Mouse (Mus musculus) CD4-positive helper T cell, adult 2 months (primary cell): ENCODE data around the gene Skp1a.
A peak's percentile ranks its signal among the peaks of the same experiment; 100 is the strongest.

ENCODE experiments used
- DNase-seq: peaks from one replicate; pipeline ENCODE4 v3.0.0-alpha.2; 2012; ENCODE audit warnings: low read depth, missing footprints, low spot score

The Skp1a gene

DNA sequence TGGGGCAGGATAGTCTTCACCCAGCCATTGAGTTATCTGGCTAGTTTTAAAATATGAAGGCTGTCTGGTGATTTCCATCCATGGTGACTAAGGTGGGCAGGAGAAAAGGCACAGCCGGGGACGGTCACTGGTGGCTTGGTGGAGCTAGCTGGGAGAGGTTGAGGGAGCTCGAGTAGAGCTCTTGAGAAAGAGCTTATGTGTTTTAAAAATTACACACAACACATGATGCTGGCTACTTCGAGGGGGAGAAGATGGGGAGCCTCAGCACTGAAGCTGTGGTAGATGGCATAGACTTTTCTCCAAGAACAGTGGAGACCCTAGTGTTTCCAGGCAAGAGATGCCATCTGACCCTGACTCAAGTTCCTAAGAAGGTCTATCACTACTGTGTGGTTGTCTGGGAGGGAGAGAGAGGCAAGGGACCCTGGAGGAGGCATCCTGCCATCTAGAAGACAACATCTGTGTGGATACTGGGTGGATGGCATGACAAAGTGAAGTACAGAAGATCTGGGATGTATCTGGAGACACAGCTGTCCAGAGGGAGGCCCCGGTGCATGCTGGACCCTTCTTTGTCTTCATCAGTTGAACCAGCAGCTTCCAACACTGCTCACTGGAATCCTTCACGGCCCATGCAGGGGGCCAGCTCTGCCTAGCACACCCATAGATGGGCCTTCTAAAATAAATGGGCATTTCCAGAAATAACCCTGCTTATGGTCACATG, 45.8 kb downstream of the Skp1a start:
- peak; percentile 23 for DNase-seq

GRCm38 (mm10) chr11:52278164-52278563, 46.4 kb downstream of the Skp1a start:
- no peak for DNase-seq

DNA sequence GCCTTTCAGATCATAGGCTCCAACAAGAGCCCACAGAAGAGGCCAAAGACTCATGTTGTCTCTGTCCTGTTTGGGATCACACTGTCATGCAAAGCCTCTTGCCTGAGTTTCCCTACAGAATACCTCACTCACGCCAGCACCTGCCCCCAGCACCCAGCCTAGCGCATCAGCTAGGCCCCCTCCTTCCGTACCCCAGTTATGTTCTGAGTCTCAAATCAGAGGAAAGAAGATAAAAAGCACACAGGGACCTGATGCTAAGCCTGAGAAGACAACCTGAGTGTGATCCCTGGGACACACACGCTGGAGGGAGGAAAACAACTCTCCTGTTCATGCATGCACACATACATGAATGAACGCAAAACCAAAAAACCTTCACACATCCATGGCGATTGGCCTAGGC, 47.2 kb downstream of the Skp1a start:
- peak; percentile 45 for DNase-seq

DNA sequence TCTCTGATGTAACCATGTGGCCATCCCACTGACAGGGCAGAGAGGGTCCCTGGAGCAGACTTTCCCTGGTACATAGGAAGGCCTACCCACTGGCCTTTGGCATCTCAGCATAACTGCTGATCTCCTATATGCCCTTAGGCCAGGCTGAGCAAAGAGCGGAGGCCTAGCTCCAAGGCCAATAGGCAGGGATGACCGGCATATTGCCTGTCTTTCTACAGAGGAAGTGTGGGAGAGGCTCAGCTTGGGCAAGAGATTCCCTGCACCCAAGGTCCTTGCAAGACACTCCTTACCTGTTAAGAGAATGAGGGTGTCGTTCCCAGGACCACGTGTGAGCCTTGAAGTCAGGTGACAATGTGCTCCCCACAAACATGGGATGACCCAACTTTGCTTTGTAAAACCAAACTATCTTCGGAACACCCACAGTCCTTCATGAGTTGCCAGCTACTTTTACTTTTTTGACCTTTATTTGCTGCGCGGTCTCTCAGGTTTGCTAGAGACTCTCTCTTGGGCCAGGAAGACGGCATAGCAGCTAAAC, 47.9 kb downstream of the Skp1a start:
- peak; percentile 70 for DNase-seq

DNA sequence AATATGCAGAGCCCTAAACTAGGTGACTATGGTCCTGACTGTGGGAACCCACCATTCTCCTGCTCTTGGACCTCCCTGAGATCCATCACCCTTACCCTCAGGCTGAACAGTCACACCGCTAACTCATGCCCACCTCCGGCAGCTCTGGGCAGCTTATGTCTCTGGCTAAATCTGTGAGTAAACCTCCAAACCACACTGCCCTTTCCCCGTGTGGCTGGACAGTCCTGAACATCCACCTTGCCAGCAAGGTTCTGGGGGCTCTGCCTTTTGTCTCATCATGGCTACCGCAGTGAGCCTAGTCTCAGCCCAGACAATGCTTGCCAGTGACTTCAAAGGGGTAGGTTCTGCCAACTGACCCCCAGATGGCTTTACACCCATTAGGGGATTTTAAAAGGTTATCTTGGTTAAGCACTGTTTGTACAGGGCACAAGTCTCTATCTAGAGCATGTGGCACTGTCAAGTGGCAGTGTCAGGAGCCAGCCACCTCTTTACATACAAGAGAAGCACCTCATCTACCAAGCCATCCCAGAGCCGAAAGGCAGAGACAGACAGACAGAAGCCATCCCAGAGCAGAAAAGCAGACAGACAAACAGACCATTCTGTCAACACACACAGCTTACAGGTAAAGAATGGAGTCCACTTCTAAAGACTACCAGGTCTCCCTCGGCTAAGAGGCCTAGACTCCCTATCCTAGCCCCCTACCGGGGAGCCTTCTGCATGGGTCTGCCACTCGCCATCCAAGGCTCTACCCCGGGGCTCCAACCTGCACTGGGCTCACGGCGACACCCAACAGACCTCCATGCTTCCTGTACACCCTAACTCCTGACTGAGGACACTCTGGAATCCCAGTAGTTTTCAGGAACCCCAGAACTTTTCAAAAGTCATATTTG, 49.0 kb downstream of the Skp1a start:
- DNase-seq: peak; percentile 51

GRCm38 (mm10) chr11:52281568-52282328, 50.0 kb downstream of the Skp1a start:
- peak; percentile 51 for DNase-seq

GRCm38 (mm10) chr11:52282420-52282773, 50.6 kb downstream of the Skp1a start:
- DNase-seq: peak; percentile 78

- peak; percentile 76 for DNase-seq
These were observed 51.2 kb downstream of the Skp1a start, which contains the start of gene Tcf7 for GRCm38 (mm10) chr11:52282774-52283595. Gene Tcf7, minus strand, starts transcription at chr11:52283014.

GRCm38 (mm10) chr11:52283596-52284571, 52.1 kb downstream of the Skp1a start:
- peak; percentile 74 for DNase-seq

DNA sequence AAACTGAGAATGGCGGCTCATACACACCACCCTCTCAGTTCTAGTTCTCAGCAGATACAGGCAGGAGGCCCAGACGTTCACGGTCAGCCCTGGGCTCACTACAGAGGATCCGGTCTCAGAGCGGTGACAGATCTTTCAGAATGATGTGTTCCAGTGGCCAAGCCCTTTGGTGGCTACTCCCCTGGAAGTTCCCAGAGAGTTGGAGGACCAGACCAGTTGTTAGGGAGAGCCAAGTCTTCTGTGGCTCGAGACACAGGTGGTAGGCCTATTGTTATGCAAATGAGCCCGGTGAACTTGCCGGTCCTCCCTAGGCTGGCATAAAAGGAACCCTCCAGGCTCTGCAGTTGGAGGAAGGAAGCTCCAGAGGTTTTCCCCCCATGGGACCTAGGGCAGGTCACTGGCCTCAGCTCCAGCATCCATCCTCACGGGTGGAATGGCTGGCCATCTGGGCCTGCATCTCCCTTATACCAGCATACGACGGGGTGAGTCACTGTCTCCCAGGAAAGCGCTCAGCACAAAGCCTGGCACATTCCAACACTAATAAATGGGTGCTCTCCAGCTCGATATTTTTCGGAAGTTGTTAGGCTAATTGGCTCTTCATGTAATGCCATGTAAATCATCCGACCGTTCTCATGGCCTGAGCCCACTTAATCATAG, 54.6 kb downstream of the Skp1a start:
- DNase-seq: no peak

DNA sequence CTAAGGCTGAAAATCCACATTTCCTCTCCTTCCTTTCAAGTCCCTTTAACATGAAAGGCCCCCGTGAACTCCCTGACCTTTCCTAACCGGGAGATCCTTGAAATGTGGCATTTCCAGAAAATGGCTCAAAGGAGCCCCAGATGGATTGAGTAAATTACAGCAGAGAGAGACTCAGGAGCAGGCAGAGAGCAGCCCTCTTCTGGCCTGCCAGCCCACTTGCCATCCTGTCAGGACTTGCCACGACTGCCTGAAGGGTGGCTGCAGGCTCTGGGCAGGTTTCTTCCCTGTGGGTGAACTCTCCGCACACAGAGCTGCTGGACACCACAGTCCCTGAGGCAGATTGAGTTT, 55.1 kb downstream of the Skp1a start:
- no peak for DNase-seq

- DNase-seq: no peak
These were observed 60.6 kb downstream of the Skp1a start for GRCm38 (mm10) chr11:52292346-52292745.

GRCm38 (mm10) chr11:52292894-52293293, 61.1 kb downstream of the Skp1a start:
- no peak for DNase-seq

- DNase-seq: peak; percentile 76
These were observed 62.3 kb downstream of the Skp1a start for GRCm38 (mm10) chr11:52294103-52294502.
